ENCODE assay signal across 14 mouse cellular contexts in the genomic region with DNA sequence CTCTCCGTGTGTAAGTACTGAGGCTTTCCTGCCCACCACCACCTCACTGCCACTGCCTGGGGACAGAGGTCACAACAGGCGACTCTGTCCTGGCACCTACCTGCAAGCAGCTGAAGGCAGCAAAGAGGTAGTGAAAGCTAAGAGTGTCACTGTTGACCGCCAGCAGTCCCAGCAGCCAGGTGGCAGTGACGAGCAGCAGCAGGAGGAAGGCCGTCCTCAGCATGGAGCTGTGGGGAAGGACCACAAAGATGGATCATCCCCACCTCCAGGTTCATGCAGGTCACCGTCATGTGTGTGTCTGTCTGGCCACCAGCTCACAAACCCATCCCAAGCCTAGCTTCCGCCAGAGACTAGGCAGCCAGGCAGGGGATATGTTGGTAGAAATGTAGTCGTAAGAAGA. TPM values are rescaled to one million over a fixed set of nuclear protein-coding genes. Genes with fewer than 3 reads are reported as not detected.
DNase-seq lines count a peak whose midpoint lies in the region; ATAC-seq and TF ChIP-seq lines count a peak whose summit lies in the region.
"Had no signal": no experiment of that assay in that cellular context is flagged by ENCODE, and none has a peak within 500 bp of the region (broad histone marks: within the 10 kb centered on the region; RNA-seq: fewer than 3 reads in every experiment).

No protein-coding gene starts in this region.

- H3K4me3 ChIP-seq in hindbrain, postnatal 0 days (ENCODE audit: low read length), result no peak overlapping the region
- no peak overlapping the region for H3K4me3 ChIP-seq in hindbrain, embryonic 14.5 days (replicated peaks; ENCODE audit: low read length)
- H3K4me3 ChIP-seq in bone marrow, adult 2 months (replicated peaks; ENCODE audit: control insufficient read depth, low read depth, low read length), result no peak overlapping the region
- H3K4me3 ChIP-seq: forebrain, embryonic 15.5 days; heart, embryonic 12.5 days; lung, embryonic 15.5 days; myocyte had no signal

- TF ChIP-seq POLR2A in bone marrow, adult 2 months (IDR thresholded peaks at IDR 0.05; ENCODE audit: borderline replicate concordance, control insufficient read depth, low read depth, low read length), result no peak

- H3K9me3 ChIP-seq in hindbrain, postnatal 0 days (ENCODE audit: low read length), result no peaks in the 10 kb centered on the region
- no peaks in the 10 kb centered on the region for H3K9me3 ChIP-seq in hindbrain, embryonic 14.5 days (ENCODE audit: control insufficient read depth, low read length)
- H3K9me3 ChIP-seq: forebrain, embryonic 15.5 days; heart, embryonic 12.5 days; lung, embryonic 15.5 days had no signal

- DNase-seq in hindbrain, postnatal 0 days (ENCODE audit: low spot score), result no peak
- no peak for DNase-seq in hindbrain, embryonic 14.5 days (ENCODE audit: low spot score)
- peak; percentile 25 for DNase-seq in retina, embryonic 14.5 days (ENCODE audit: low spot score)
- no peak for DNase-seq in retina, postnatal 1 day
- DNase-seq in splenic B cell, adult 2 months (ENCODE audit: low read depth, low spot score), result peak; percentile 32
- DNase-seq in gastrocnemius, postnatal 14 days, result no peak
- DNase-seq: cerebellum, postnatal 36 days; layer of hippocampus, postnatal 36 days had no signal

- H3K9ac ChIP-seq in hindbrain, postnatal 0 days (replicated peaks; ENCODE audit: low read length), result no peak overlapping the region
- no peak overlapping the region for H3K9ac ChIP-seq in hindbrain, embryonic 14.5 days
- H3K9ac ChIP-seq: forebrain, embryonic 15.5 days; heart, embryonic 12.5 days; lung, embryonic 15.5 days had no signal

- H3K27me3 ChIP-seq in hindbrain, postnatal 0 days (ENCODE audit: insufficient read depth, low read length), result no peaks in the 10 kb centered on the region
- no peaks in the 10 kb centered on the region for H3K27me3 ChIP-seq in hindbrain, embryonic 14.5 days (ENCODE audit: control insufficient read depth, insufficient read depth, low read length)
- no peaks in the 10 kb centered on the region for H3K27me3 ChIP-seq in splenic B cell, adult 2 months (ENCODE audit: control insufficient read depth, insufficient read depth, low read length, poor library complexity, severe bottlenecking)
- H3K27me3 ChIP-seq: forebrain, embryonic 15.5 days; lung, embryonic 15.5 days had no signal

- 76% methylated on average over 8 of the region's 8 CpGs for WGBS in hindbrain, postnatal 0 days
- 74% methylated on average over 8 of the region's 8 CpGs for WGBS in hindbrain, embryonic 14.5 days
- WGBS in bone marrow, adult 2 months, result 76% methylated on average over 8 of the region's 8 CpGs

- ATAC-seq in hindbrain, postnatal 0 days, result no peak
- no peak for ATAC-seq in hindbrain, embryonic 14.5 days (ENCODE audit: low FRiP score)
- ATAC-seq in erythroid progenitor cell, adult 5-6 weeks (replicated peaks; ENCODE audit: low FRiP score, poor library complexity, severe bottlenecking), result no peak
- ATAC-seq: forebrain, embryonic 15.5 days had no signal

- intact Hi-C loops in gastrocnemius, postnatal 14 days (cut with DNase I; ENCODE audit: low total_unique reads), result loop anchor here (5.0 kb wide), 1 partner anchor 228 kb away; no protein-coding TSS in a partner anchor

- H3K27ac ChIP-seq in hindbrain, postnatal 0 days, result no peak overlapping the region
- H3K27ac ChIP-seq in hindbrain, embryonic 14.5 days, result no peak overlapping the region
- H3K27ac ChIP-seq in bone marrow, adult 2 months (ENCODE audit: control insufficient read depth, insufficient read depth, low read depth, low read length, poor library complexity), result no peak overlapping the region
- H3K27ac ChIP-seq: forebrain, embryonic 15.5 days; lung, embryonic 15.5 days had no signal

- H3K36me3 ChIP-seq in hindbrain, postnatal 0 days (ENCODE audit: insufficient read depth, low read length), result no peaks in the 10 kb centered on the region
- H3K36me3 ChIP-seq in hindbrain, embryonic 14.5 days (replicated peaks; ENCODE audit: control insufficient read depth, insufficient read depth), result no peaks in the 10 kb centered on the region
- H3K36me3 ChIP-seq in splenic B cell, adult 2 months (ENCODE audit: control insufficient read depth, insufficient read depth, low read length, poor library complexity, severe bottlenecking), result no peaks in the 10 kb centered on the region
- H3K36me3 ChIP-seq: forebrain, embryonic 15.5 days had no signal

- no peaks in the 10 kb centered on the region for H3K4me1 ChIP-seq in hindbrain, postnatal 0 days (ENCODE audit: insufficient read depth, low read length)
- H3K4me1 ChIP-seq in hindbrain, embryonic 14.5 days (replicated peaks; ENCODE audit: control insufficient read depth, insufficient read depth, low read length), result no peaks in the 10 kb centered on the region
- peaks cover 1% of the 10 kb centered on the region; the same call in 1 of the 2 replicates for H3K4me1 ChIP-seq in bone marrow, adult 2 months (ENCODE audit: control insufficient read depth, insufficient read depth, low read length)
- H3K4me1 ChIP-seq: heart, embryonic 12.5 days; lung, embryonic 15.5 days had no signal

- no peak overlapping the region for H3K4me2 ChIP-seq in hindbrain, postnatal 0 days (ENCODE audit: low read depth, low read length)
- H3K4me2 ChIP-seq in hindbrain, embryonic 14.5 days (replicated peaks), result no peak overlapping the region
- H3K4me2 ChIP-seq: forebrain, embryonic 15.5 days; heart, embryonic 12.5 days; lung, embryonic 15.5 days had no signal

- TF ChIP-seq CTCF in hindbrain, postnatal 0 days (IDR thresholded peaks at IDR 0.05; ENCODE audit: low read depth), result peak; percentile 77
- TF ChIP-seq CTCF in bone marrow, adult 2 months (IDR thresholded peaks at IDR 0.05; ENCODE audit: control insufficient read depth, insufficient read depth, low read length), result peak; percentile 55; the same call in 1 of the 2 replicates

RNA-seq across cellular contexts. Expression of a gene that starts 24.7 kb away (rescaled TPM):
- total RNA-seq in hindbrain, postnatal 0 days (2014; rRNA removed), result 21.6 and 30.4 TPM in 2 replicates
- 35.1 and 39.5 TPM in 2 replicates for polyA plus RNA-seq in hindbrain, postnatal 0 days (2015; fragmentation: Nextera tagmentation; extraction: Ambion mirVana)
- 30.7 and 30.9 TPM in 2 replicates for polyA plus RNA-seq in hindbrain, embryonic 14.5 days (2014; fragmentation: Nextera tagmentation; extraction: Ambion mirVana)
- 15.3 and 40.4 TPM in 2 replicates for polyA plus RNA-seq in bone marrow, adult 2 months (2011; ENCODE audit: insufficient read depth, insufficient read length, low replicate concordance, missing spikeins)
- 10 to 100 TPM; 13.7 to 21.3 TPM for total RNA-seq in gastrocnemius, postnatal 14 days (2021)
- 4.3 and 10.9 TPM in 2 replicates for total RNA-seq in erythroid progenitor cell, adult 5-6 weeks (2015; ENCODE audit: low replicate concordance)
- total RNA-seq in erythroid progenitor cell, adult 5-6 weeks (2017; ENCODE audit: low replicate concordance), result 6.2 and 11.2 TPM in 2 replicates

RNA-seq across cellular contexts. Expression of a gene that starts 44.3 kb away (rescaled TPM):
- total RNA-seq in hindbrain, postnatal 0 days (2014; rRNA removed), result 10.4 and 10.5 TPM in 2 replicates
- 4.9 and 5.4 TPM in 2 replicates for polyA plus RNA-seq in hindbrain, postnatal 0 days (2015; fragmentation: Nextera tagmentation; extraction: Ambion mirVana)
- polyA plus RNA-seq in hindbrain, embryonic 14.5 days (2014; fragmentation: Nextera tagmentation; extraction: Ambion mirVana), result 4.8 and 5.7 TPM in 2 replicates
- polyA plus RNA-seq in bone marrow, adult 2 months (2011; ENCODE audit: insufficient read depth, insufficient read length, low replicate concordance, missing spikeins), result 16.0 and 20.8 TPM in 2 replicates
- total RNA-seq in gastrocnemius, postnatal 14 days (2021), result 1 to 10 TPM; 1.0 to 1.4 TPM
- total RNA-seq in erythroid progenitor cell, adult 5-6 weeks (2015; ENCODE audit: low replicate concordance), result 53.0 and 55.3 TPM in 2 replicates
- 71.8 and 75.2 TPM in 2 replicates for total RNA-seq in erythroid progenitor cell, adult 5-6 weeks (2017; ENCODE audit: low replicate concordance)

Comparison
In these comparisons a context has a peak if more than half of its experiments do, and no peak if none do; other contexts are left out.
1. DNase-seq: peak in retina, embryonic 14.5 days (single experiment) and splenic B cell, adult 2 months (single experiment); none in hindbrain, postnatal 0 days (single experiment), hindbrain, embryonic 14.5 days (single experiment), retina, postnatal 1 day (single experiment) and gastrocnemius, postnatal 14 days (single experiment).